Mouse (Mus musculus) liver, adult 2 months (tissue): ENCODE measurements at regions not wholly inside any gene's neighbourhood (a gene's known extent, or its start where the extent isn't known, plus 50 kb on each side); places are given as distances from the start of the nearest gene placed in this dataset.

ENCODE experiments used
- DNase-seq: peaks from one replicate; pipeline ENCODE4 v3.0.0-alpha.2; 2011; ENCODE audit warnings: low read depth, low spot score; ENCODE audit errors: extremely low read depth
- H3K27ac ChIP-seq: fragments of 200-500 bp; replicated peaks from 2 replicates; pipeline ENCODE4 v1.5.1; 2012; ENCODE audit warnings: low read depth, mild to moderate bottlenecking, control low read depth, inconsistent platforms, low read length; ENCODE audit not compliant: insufficient read depth
- H3K27me3 ChIP-seq: fragments of 200-500 bp; 2 replicates; pipeline ENCODE4 v1.6.1; 2012; ENCODE audit warnings: mild to moderate bottlenecking, moderate library complexity, low read length, inconsistent platforms; ENCODE audit not compliant: control insufficient read depth, insufficient read depth
- H3K36me3 ChIP-seq: fragments of 200-500 bp; 2 replicates; pipeline ENCODE4 v1.6.1; 2012; ENCODE audit warnings: low read length, inconsistent platforms; ENCODE audit not compliant: control insufficient read depth, insufficient read depth
- H3K4me1 ChIP-seq: fragments of 200-500 bp; 2 replicates; pipeline ENCODE4 v1.6.1; 2011; ENCODE audit warnings: low read length; ENCODE audit not compliant: control insufficient read depth, insufficient read depth
- H3K4me3 ChIP-seq: fragments of 200-500 bp; 2 replicates; pipeline ENCODE4 v1.5.1; 2011; ENCODE audit warnings: low read depth, mild to moderate bottlenecking, control low read depth, low read length, moderate library complexity; ENCODE audit not compliant: insufficient read depth
- H3K79me2 ChIP-seq: fragments of 200-500 bp; 2 replicates; pipeline ENCODE4 v1.6.1; 2012; ENCODE audit warnings: inconsistent platforms, mild to moderate bottlenecking, low read length, moderate library complexity; ENCODE audit not compliant: control insufficient read depth, insufficient read depth
- H3K9ac ChIP-seq: fragments of 200-500 bp; 2 replicates; pipeline ENCODE4 v1.6.1; 2012; ENCODE audit warnings: low read depth, mild to moderate bottlenecking, control low read depth, inconsistent platforms, low read length
- CTCF ChIP-seq: fragments of 200-500 bp; IDR thresholded peaks from 2 replicates; pipeline ENCODE4 v1.5.1; 2011; ENCODE audit warnings: low read depth, low read length, control low read depth
- POLR2A ChIP-seq: fragments of 200-500 bp; IDR thresholded peaks from 2 replicates; pipeline ENCODE4 v1.6.1; 2011; ENCODE audit warnings: low read length, control low read depth; ENCODE audit not compliant: insufficient read depth; ENCODE audit errors: extremely low read depth
- WGBS: fragments of 180-500 bp; shearing (Covaris S2); methylation state at CpG from one replicate; pipeline ENCODE4 v1.1.7; 2018; 5-methylcytosine and 5-hydroxymethylcytosine counted together

DNA sequence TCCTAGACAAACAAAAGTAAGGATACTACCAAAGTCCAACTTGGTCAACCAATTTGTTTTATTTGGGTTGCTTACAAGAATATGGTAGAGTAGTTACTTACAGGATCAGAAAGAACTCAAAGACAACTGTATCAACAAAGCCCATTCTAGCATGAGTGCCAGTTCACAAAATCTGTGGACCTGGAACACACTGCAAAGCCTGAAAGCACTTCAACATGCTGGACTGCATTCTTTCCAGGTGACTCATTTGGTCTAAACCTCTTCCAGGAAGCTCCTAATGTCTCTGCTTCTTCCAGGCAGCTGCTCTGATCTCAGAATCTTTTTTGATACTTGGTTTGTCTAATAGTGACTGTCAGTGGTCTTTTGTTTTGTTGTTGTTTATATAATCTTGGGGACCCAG, 126.2 kb upstream of the Mbnl1 start:
- H3K4me1 ChIP-seq = 0 out of 2 replicates have a peak, but pooled peaks cover 1% of the 10 kb centered on the region
- no peak for TF ChIP-seq CTCF
- H3K79me2 ChIP-seq = no peaks in the 10 kb centered on the region
- DNase-seq = peak; percentile 22
- H3K36me3 ChIP-seq = no peaks in the 10 kb centered on the region
- no peak overlapping the region for H3K27ac ChIP-seq
- H3K4me3 ChIP-seq = no peak overlapping the region
- no peaks in the 10 kb centered on the region for H3K27me3 ChIP-seq
- no peak overlapping the region for H3K9ac ChIP-seq

DNA sequence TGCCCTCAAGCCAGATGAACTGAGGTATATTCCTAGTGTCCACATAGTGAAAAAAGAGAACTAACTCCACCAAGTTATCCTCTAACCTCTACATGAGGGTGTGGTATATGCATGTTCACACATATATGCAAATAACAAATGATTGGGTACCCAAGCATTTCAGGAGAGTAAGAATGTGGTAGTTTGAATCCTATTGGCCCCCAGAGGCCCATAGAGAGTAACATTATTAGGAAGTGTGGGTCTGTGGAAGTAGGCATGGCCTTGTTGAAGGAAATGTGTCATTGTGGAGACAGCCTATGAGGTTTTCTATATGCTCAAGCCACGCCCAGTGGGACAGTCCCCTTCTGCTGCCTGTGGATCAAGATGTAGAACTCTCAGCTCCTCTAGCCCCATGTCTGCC, 125.6 kb upstream of the Mbnl1 start:
- no peaks in the 10 kb centered on the region for H3K27me3 ChIP-seq
- no peak for DNase-seq
- TF ChIP-seq POLR2A (no peak), CTCF (no peak)
- no peak overlapping the region for H3K4me3 ChIP-seq
- no peak overlapping the region for H3K9ac ChIP-seq
- 87% methylated on average over 1 of the region's 1 CpGs for whole genome bisulfite sequencing
- H3K4me1 ChIP-seq = 0 out of 2 replicates have a peak, but pooled peaks cover 1% of the 10 kb centered on the region
- H3K27ac ChIP-seq = no peak overlapping the region
- no peaks in the 10 kb centered on the region for H3K79me2 ChIP-seq
- H3K36me3 ChIP-seq = no peaks in the 10 kb centered on the region

DNA sequence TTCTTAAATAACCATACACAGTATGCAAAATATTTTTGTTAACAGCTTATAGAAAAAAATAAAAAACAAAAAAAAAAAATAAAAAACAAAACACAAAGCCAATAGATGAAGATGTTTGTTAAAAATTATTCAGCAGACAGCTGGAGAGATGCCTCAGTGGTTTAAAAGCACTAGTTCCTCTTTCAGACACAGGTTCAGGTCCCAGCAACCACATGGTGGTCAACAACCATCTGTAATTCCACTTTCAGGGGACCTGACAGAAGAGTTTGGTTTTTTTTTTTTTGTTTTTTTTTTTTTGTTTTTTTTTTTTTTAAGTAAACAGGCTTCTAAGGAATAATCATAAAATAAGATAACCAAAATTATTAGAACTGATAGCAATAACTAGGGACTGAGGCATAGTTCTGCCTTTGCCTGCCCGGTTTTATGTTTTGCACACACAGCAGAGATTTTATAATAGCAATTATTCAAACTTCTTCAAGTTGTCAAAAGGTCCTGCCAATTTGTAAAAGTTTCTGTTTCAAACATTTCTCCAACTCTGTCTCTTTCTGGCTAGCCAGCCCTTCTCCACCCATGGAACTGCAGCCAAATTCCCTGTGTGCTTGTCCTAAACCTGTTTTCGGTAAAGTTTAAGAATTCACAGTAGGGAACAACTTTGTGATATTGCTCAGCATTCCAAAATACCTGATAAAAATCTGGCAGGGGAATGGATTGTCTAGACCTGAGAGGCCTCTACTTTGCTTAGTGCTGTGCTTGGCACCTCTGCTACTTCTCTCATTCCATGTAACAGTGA, 101.3 kb upstream of the Mbnl1 start:
- Histone ChIP-seq H3K9ac (no peak overlapping the region), H3K4me1 (no peaks in the 10 kb centered on the region), H3K36me3 (no peaks in the 10 kb centered on the region), H3K79me2 (no peaks in the 10 kb centered on the region), H3K27me3 (no peaks in the 10 kb centered on the region), H3K4me3 (no peak overlapping the region), H3K27ac (no peak overlapping the region)
- DNase-seq = no peak
- no peak for TF ChIP-seq CTCF
- TF ChIP-seq POLR2A = no peak
- WGBS = 80% methylated on average over 2 of the region's 2 CpGs

DNA sequence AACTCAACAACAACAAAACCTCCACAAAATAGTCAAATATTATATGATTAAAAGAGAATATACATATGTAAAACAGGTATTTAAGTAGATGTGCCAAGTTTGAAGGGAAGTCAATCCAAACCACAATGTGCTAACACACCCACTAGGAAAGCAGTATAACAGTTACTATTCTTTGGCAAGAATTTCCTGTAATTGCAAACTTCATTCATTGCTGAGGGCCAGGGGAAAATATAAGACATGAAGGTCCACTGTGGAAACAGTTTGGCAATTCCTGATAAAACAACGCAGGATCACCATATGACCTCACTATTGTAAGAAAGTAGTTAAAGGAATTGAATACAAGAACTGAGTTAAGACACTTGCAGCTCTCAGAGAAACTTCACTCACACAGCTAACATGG, 99.0 kb upstream of the Mbnl1 start:
- Histone ChIP-seq H3K9ac (no peak overlapping the region), H3K79me2 (no peaks in the 10 kb centered on the region), H3K27me3 (no peaks in the 10 kb centered on the region), H3K27ac (no peak overlapping the region), H3K4me1 (no peaks in the 10 kb centered on the region), H3K36me3 (no peaks in the 10 kb centered on the region), H3K4me3 (no peak overlapping the region)
- TF ChIP-seq CTCF = no peak
- 70% methylated on average over 1 of the region's 1 CpGs for WGBS
- DNase-seq = no peak

DNA sequence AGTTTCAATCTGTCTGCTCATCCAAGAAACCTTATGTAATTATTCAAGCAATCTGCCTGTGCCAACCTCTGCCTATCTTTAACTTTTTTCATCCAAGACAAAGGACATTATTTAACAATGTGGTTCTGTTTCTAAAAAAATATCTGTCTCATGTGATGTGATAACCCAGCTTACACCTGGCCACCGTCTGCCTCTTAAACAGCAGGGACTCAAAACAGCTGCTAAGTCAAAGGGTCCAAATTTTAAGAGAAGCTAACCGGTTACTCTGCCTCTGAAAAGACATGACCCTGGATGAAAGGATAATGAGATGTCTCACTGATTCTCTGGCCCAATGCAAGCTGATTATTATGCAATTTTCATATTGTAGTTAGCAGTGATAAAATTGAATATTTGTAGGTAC, 84.0 kb upstream of the Mbnl1 start:
- 79% methylated on average over 2 of the region's 2 CpGs for WGBS
- Histone ChIP-seq H3K79me2 (no peaks in the 10 kb centered on the region), H3K36me3 (no peaks in the 10 kb centered on the region), H3K4me3 (no peak overlapping the region), H3K27me3 (no peaks in the 10 kb centered on the region), H3K27ac (no peak overlapping the region), H3K9ac (no peak overlapping the region), H3K4me1 (no peaks in the 10 kb centered on the region)
- TF ChIP-seq CTCF (no peak), POLR2A (no peak)
- no peak for DNase-seq

DNA sequence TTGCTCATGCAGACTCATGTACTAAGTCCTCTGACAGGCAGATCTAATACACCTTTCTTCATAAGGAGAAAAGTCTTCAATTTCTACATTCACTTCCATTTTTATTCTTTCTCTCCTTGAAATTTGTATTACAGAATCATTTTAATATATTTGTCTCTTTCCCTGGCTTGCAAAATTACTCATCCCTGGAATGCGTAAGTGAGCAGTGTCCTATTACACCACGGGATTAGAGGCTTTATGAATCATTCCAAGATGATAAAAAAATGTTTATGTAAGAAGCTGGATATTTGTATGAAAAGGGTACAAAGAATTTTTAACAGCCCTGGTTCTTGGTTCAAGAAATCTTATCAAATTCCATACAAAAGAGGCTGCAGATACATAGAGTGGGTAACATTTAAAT, 83.6 kb upstream of the Mbnl1 start:
- no peak for TF ChIP-seq POLR2A
- TF ChIP-seq CTCF = no peak
- no peak for DNase-seq
- no peaks in the 10 kb centered on the region for H3K27me3 ChIP-seq
- H3K9ac ChIP-seq = no peak overlapping the region
- H3K36me3 ChIP-seq = no peaks in the 10 kb centered on the region
- H3K27ac ChIP-seq = no peak overlapping the region
- H3K4me3 ChIP-seq = no peak overlapping the region
- 75% methylated on average over 2 of the region's 2 CpGs for WGBS
- H3K79me2 ChIP-seq = no peaks in the 10 kb centered on the region
- no peaks in the 10 kb centered on the region for H3K4me1 ChIP-seq
